Mouse (Mus musculus) urinary bladder, postnatal 25 days (tissue): Measurements from ENCODE around the gene Col9a1.
A peak's percentile ranks its signal among the peaks of the same experiment; 100 is the strongest.

Experiments used
- DNase-seq: peaks from one replicate; pipeline ENCODE4 v3.0.0; 2022; ENCODE audit warnings: low spot score

Col9a1 gene

GRCm38 (mm10) chr1:24177224-24177851 lies at the start of gene Col9a1:
Col9a1 (plus strand) TSS chr1:24177610.
- no peak for DNase-seq

- no peak for DNase-seq
Measured at GRCm38 (mm10) chr1:24127866-24128265, 49.5 kb upstream of the Col9a1 start.

- DNase-seq, result no peak
Measured at GRCm38 (mm10) chr1:24133853-24134252, 43.6 kb upstream of the Col9a1 start.

GRCm38 (mm10) chr1:24134792-24135191 lies 42.6 kb upstream of the Col9a1 start:
- no peak for DNase-seq

- peak; percentile 53 for DNase-seq
Measured at GRCm38 (mm10) chr1:24137133-24137532, 40.3 kb upstream of the Col9a1 start.

GRCm38 (mm10) chr1:24140555-24140954 lies 36.9 kb upstream of the Col9a1 start:
- DNase-seq, result no peak

- DNase-seq, result no peak
Measured at GRCm38 (mm10) chr1:24143504-24143903, 33.9 kb upstream of the Col9a1 start.

- no peak for DNase-seq
Measured at GRCm38 (mm10) chr1:24157751-24158150, 19.7 kb upstream of the Col9a1 start.

GRCm38 (mm10) chr1:24169410-24169809 lies 8.0 kb upstream of the Col9a1 start:
- DNase-seq, result no peak

- peak; percentile 10 for DNase-seq
Measured at GRCm38 (mm10) chr1:24171205-24171866, 6.1 kb upstream of the Col9a1 start.

- DNase-seq, result no peak
Measured at GRCm38 (mm10) chr1:24171898-24172297, 5.5 kb upstream of the Col9a1 start.

- no peak for DNase-seq
Measured at GRCm38 (mm10) chr1:24172656-24173055, 4.8 kb upstream of the Col9a1 start.

- no peak for DNase-seq
Measured at GRCm38 (mm10) chr1:24175761-24176160, 1.6 kb upstream of the Col9a1 start.

GRCm38 (mm10) chr1:24179856-24180255 lies 2.4 kb downstream of the Col9a1 start:
- no peak for DNase-seq

GRCm38 (mm10) chr1:24184981-24185380 lies 7.6 kb downstream of the Col9a1 start:
- DNase-seq, result no peak

GRCm38 (mm10) chr1:24186964-24187363 lies 9.6 kb downstream of the Col9a1 start:
- DNase-seq, result no peak

GRCm38 (mm10) chr1:24191668-24192067 lies 14.3 kb downstream of the Col9a1 start:
- no peak for DNase-seq

GRCm38 (mm10) chr1:24194111-24194510 lies 16.7 kb downstream of the Col9a1 start:
- DNase-seq, result no peak

GRCm38 (mm10) chr1:24195070-24195840 lies 17.8 kb downstream of the Col9a1 start:
- DNase-seq, result no peak

- DNase-seq, result no peak
Measured at GRCm38 (mm10) chr1:24195951-24196517, 18.6 kb downstream of the Col9a1 start.

- no peak for DNase-seq
Measured at GRCm38 (mm10) chr1:24211621-24212385, 34.4 kb downstream of the Col9a1 start.

GRCm38 (mm10) chr1:24219041-24219440 lies 41.6 kb downstream of the Col9a1 start:
- no peak for DNase-seq
